Comparison of ENCODE assay signal across 8 mouse cellular contexts in the genomic region with DNA sequence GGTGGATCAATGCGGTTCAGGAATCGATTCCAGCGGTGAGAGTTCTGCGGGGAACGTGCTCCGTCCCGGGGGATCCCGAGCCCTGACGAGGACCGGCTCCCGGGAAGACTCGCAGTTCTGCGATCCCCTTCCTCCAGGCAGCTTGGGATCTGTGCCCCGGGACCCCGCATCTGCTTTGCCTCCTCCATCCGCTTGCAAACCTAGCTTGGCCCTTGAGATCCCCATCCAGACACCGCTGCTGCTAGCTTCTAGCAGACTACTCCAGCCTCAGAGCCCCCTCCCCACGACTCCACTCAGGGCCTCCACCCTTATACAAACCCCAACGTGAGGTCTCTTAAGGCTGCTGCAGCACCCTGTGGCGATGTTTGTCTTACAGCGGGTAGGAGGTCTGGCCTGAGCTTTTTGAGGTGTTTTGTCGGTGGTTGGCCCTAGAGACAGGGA. TPM values are rescaled to one million over a fixed set of nuclear protein-coding genes. Genes with fewer than 3 reads are reported as not detected.
DNase-seq lines count a peak whose midpoint lies in the region; ATAC-seq and TF ChIP-seq lines count a peak whose summit lies in the region.

No protein-coding gene starts in this region.

- no peaks in the 10 kb centered on the region for H3K27me3 ChIP-seq in heart, adult 2 months (ENCODE audit: control insufficient read depth, insufficient read depth, low read length)
- no peaks in the 10 kb centered on the region for H3K27me3 ChIP-seq in intestine, embryonic 14.5 days (replicated peaks; ENCODE audit: control insufficient read depth, insufficient read depth, low read length)
- H3K27me3 ChIP-seq in myocyte (ENCODE audit: control insufficient read depth, insufficient read depth, insufficient read length) = no peaks in the 10 kb centered on the region

- H3K9ac ChIP-seq in heart, adult 2 months (ENCODE audit: low read depth, low read length) = peak overlapping the region; percentile 94
- H3K9ac ChIP-seq in intestine, embryonic 14.5 days (ENCODE audit: low read length) = peak overlapping the region; percentile 83

- no peak for TF ChIP-seq POLR2A in heart, adult 2 months (IDR thresholded peaks at IDR 0.05; ENCODE audit: insufficient read depth, low read depth, low read length)
- TF ChIP-seq POLR2A in cortical plate, adult 2 months (IDR thresholded peaks at IDR 0.05; ENCODE audit: extremely low read depth, insufficient read depth, low read length) = no peak
- TF ChIP-seq POLR2A in myocyte (IDR thresholded peaks at IDR 0.05; ENCODE audit: insufficient read length, low read depth) = no peak

- no peak for DNase-seq in heart, adult 2 months
- DNase-seq in heart, adult 18-20 months = no peak
- DNase-seq in CD4-positive, CD25-positive, alpha-beta regulatory T cell, adult 2 months (ENCODE audit: low read depth, low spot score) = peak; percentile 56
- peak; percentile 93 for DNase-seq in intestine, embryonic 14.5 days (ENCODE audit: low spot score)
- no peak for DNase-seq in right cerebral cortex, postnatal 25 days
- no peak for DNase-seq in left cerebral cortex, postnatal 4 days

- intact Hi-C loops in heart, adult 2 months (cut with DNase I) = loop anchor here (2.0 to 10.0 kb wide), 4 partner anchors 23 to 215 kb away; a partner anchor contains a TSS
- intact Hi-C loops in left cerebral cortex, postnatal 4 days (cut with DNase I) = loop anchor here (10.0 kb wide), 1 partner anchor 135 kb away; no protein-coding TSS in a partner anchor

- H3ac ChIP-seq in myocyte (ENCODE audit: control insufficient read depth, insufficient read length) = peak overlapping the region; percentile 65

- H3K4me2 ChIP-seq in intestine, embryonic 14.5 days (ENCODE audit: low read length) = peak overlapping the region; percentile 77
- H3K4me2 ChIP-seq in myocyte (ENCODE audit: low read depth) = peak overlapping the region; percentile 94

- H3K36me3 ChIP-seq in heart, adult 2 months (ENCODE audit: control insufficient read depth, insufficient read depth, low read length) = peaks cover 12% of the 10 kb centered on the region
- no peaks in the 10 kb centered on the region for H3K36me3 ChIP-seq in intestine, embryonic 14.5 days (ENCODE audit: control insufficient read depth, insufficient read depth, low read length)
- no peaks in the 10 kb centered on the region for H3K36me3 ChIP-seq in myocyte (ENCODE audit: control insufficient read depth, insufficient read depth)

- peak overlapping the region; percentile 93 for H3K4me3 ChIP-seq in heart, adult 2 months
- peak overlapping the region; percentile 90 for H3K4me3 ChIP-seq in cortical plate, adult 2 months (ENCODE audit: insufficient read depth, low read length)
- H3K4me3 ChIP-seq in intestine, embryonic 14.5 days (ENCODE audit: low read depth, low read length) = peak overlapping the region; percentile 66
- peak overlapping the region; percentile 55 for H3K4me3 ChIP-seq in myocyte

- no peaks in the 10 kb centered on the region; the same call in 1 of the 2 replicates for H3K79me2 ChIP-seq in heart, adult 2 months (replicated peaks; ENCODE audit: control insufficient read depth, insufficient read depth, low read length)
- H3K79me2 ChIP-seq in myocyte (ENCODE audit: control insufficient read depth, insufficient read depth) = peaks cover 52% of the 10 kb centered on the region

- no peak for TF ChIP-seq CTCF in heart, adult 2 months (IDR thresholded peaks at IDR 0.05)
- TF ChIP-seq CTCF in cortical plate, adult 2 months (IDR thresholded peaks at IDR 0.05; ENCODE audit: extremely low read depth, insufficient read depth, low read length) = no peak

- TF ChIP-seq EP300 in heart, adult 2 months (IDR thresholded peaks at IDR 0.05; ENCODE audit: insufficient read depth, low read depth, low read length) = no peak

- no peaks in the 10 kb centered on the region for H3K9me3 ChIP-seq in intestine, embryonic 14.5 days (ENCODE audit: control insufficient read depth, low read length)

- peaks cover 7% of the 10 kb centered on the region for H3K4me1 ChIP-seq in heart, adult 2 months (ENCODE audit: control insufficient read depth, insufficient read depth, low read length)
- peaks cover 8% of the 10 kb centered on the region for H3K4me1 ChIP-seq in cortical plate, adult 2 months (ENCODE audit: control insufficient read depth, insufficient read depth, low read length)
- H3K4me1 ChIP-seq in intestine, embryonic 14.5 days (replicated peaks; ENCODE audit: control insufficient read depth, insufficient read depth, low read length) = peaks cover 26% of the 10 kb centered on the region

- under 1% methylated on average over 22 of the region's 22 CpGs for WGBS in heart, adult 2 months
- WGBS in intestine, embryonic 14.5 days = 0% methylated on average over 22 of the region's 22 CpGs

- no peak; the same call in none of the 2 replicates for ATAC-seq in intestine, embryonic 14.5 days (replicated peaks; ENCODE audit: low FRiP score, low TSS enrichment, low read depth)

- peak overlapping the region; percentile 96 for H3K27ac ChIP-seq in heart, adult 2 months
- H3K27ac ChIP-seq in cortical plate, adult 2 months (ENCODE audit: insufficient read depth, low read length) = peak overlapping the region; percentile 93
- H3K27ac ChIP-seq in intestine, embryonic 14.5 days (ENCODE audit: low read depth) = peak overlapping the region; percentile 65

TF ChIP-seq in myocyte, 11 proteins besides CTCF, POLR2A, EP300 and RAD21:
- TF ChIP-seq SRF (IDR thresholded peaks at IDR 0.05; ENCODE audit: control insufficient read depth, insufficient read length, low read depth) = no peak
- no peak for TF ChIP-seq USF1 (IDR thresholded peaks at IDR 0.05; ENCODE audit: low read depth)
- no peak for TF ChIP-seq MYOD1 (IDR thresholded peaks at IDR 0.05; ENCODE audit: control insufficient read depth in 1 of 3, insufficient read length in 2 of 3, low read depth in 2 of 3)
- TF ChIP-seq MYOG (IDR thresholded peaks at IDR 0.05; ENCODE audit: control insufficient read depth in 1 of 3, insufficient read depth in 1 of 3, insufficient read length in 2 of 3, low read depth in 2 of 3) = no peak
- TF ChIP-seq POLR2AphosphoS2 (IDR thresholded peaks at IDR 0.05; ENCODE audit: insufficient read length, low read depth) = no peak
- TF ChIP-seq CEBPB (IDR thresholded peaks at IDR 0.05; ENCODE audit: insufficient read depth, poor library complexity, severe bottlenecking) = no peak
- no peak for TF ChIP-seq TCF12 (IDR thresholded peaks at IDR 0.05; ENCODE audit: insufficient read depth, poor library complexity, severe bottlenecking)
- no peak for TF ChIP-seq TCF3 (IDR thresholded peaks at IDR 0.05; ENCODE audit: insufficient read length, low read depth)
- no peak for TF ChIP-seq REST (IDR thresholded peaks at IDR 0.05; ENCODE audit: insufficient read depth, insufficient read length)
- no peak for TF ChIP-seq E2F4 (IDR thresholded peaks at IDR 0.05; ENCODE audit: insufficient read depth)
- no peak for TF ChIP-seq MAX (IDR thresholded peaks at IDR 0.05; ENCODE audit: low read depth)
TF ChIP-seq in myocyte: peak in this region for 0.

RNA-seq across cellular contexts. Expression of a gene that starts 0.5 kb away (rescaled TPM):
- 10 to 100 TPM; 25.9 to 35.7 TPM for total RNA-seq in heart, adult 2 months (2021)
- polyA plus RNA-seq in heart, adult 2 months (2012; rRNA removed) = 30.9 and 53.1 TPM in 2 replicates
- 10 to 100 TPM; 25.4 to 29.9 TPM for total RNA-seq in heart, adult 18-20 months (2021)
- polyA plus RNA-seq in cortical plate, adult 2 months (2012; rRNA removed) = 164 and 173 TPM in 2 replicates
- polyA plus RNA-seq in intestine, embryonic 14.5 days (2014; fragmentation: Nextera tagmentation; extraction: Ambion mirVana) = 35.5 and 41.1 TPM in 2 replicates
- polyA plus RNA-seq in myocyte (2012; fragmentation: generic; extraction: Trizol) = 36.0 TPM
- 100 to 1,000 TPM; 189 to 209 TPM for total RNA-seq in left cerebral cortex, postnatal 4 days (2021)

Comparison
In these comparisons a context has a peak if more than half of its experiments do, and no peak if none do; other contexts are left out.
1. DNase-seq: peak in CD4-positive, CD25-positive, alpha-beta regulatory T cell, adult 2 months (single experiment) and intestine, embryonic 14.5 days (single experiment); none in heart, adult 2 months (0 of 2), heart, adult 18-20 months (0 of 2), right cerebral cortex, postnatal 25 days (single experiment) and left cerebral cortex, postnatal 4 days (single experiment).
2. Peak in every context shown above with its lines, with median percentiles within 50 percentile points of each other: H3K27ac ChIP-seq and H3K4me3 ChIP-seq.